Mouse (Mus musculus): ENCODE data around the gene Brd2.
"Not testable (repeated sequence)": the region's sequence is repeated elsewhere in the genome, so short reads cannot be mapped to it uniquely, and the experiment has no call there.

Gene Brd2

GRCm38 (mm10) chr17:34122188-34122984, at the start of gene Brd2:
Gene Brd2 (minus strand): TSS chr17:34122634.
- DNase-seq (ENCODE audit: low read depth), result peak; percentile 93

GRCm38 (mm10) chr17:34170877-34171498, 48.6 kb upstream of the Brd2 start:
- peak; percentile 81 for DNase-seq (ENCODE audit: low read depth)

- DNase-seq (ENCODE audit: low read depth), result no peak
Measured at GRCm38 (mm10) chr17:34170487-34170876, 48.0 kb upstream of the Brd2 start.

GRCm38 (mm10) chr17:34169279-34169678, 46.8 kb upstream of the Brd2 start:
- DNase-seq (ENCODE audit: low read depth), result no peak

- DNase-seq (ENCODE audit: low read depth), result no peak
Measured at GRCm38 (mm10) chr17:34165033-34165730, 42.7 kb upstream of the Brd2 start.

GRCm38 (mm10) chr17:34164202-34164895, 41.9 kb upstream of the Brd2 start:
- DNase-seq (ENCODE audit: low read depth), result no peak

GRCm38 (mm10) chr17:34155534-34155933, 33.1 kb upstream of the Brd2 start:
- DNase-seq (ENCODE audit: low read depth), result no peak

GRCm38 (mm10) chr17:34152923-34153322, 30.5 kb upstream of the Brd2 start, which contains the start of gene H2-DMb1:
Gene H2-DMb1 (plus strand): TSS chr17:34153072.
- DNase-seq (ENCODE audit: low read depth), result no peak

GRCm38 (mm10) chr17:34144960-34145371, 22.5 kb upstream of the Brd2 start:
- no peak for DNase-seq (ENCODE audit: low read depth)

- DNase-seq (ENCODE audit: low read depth), result not testable (repeated sequence)
Measured at GRCm38 (mm10) chr17:34144221-34144620, 21.8 kb upstream of the Brd2 start.

- DNase-seq (ENCODE audit: low read depth), result no peak
Measured at GRCm38 (mm10) chr17:34143461-34143860, 21.0 kb upstream of the Brd2 start.

- DNase-seq (ENCODE audit: low read depth), result no peak
Measured at GRCm38 (mm10) chr17:34143033-34143432, 20.6 kb upstream of the Brd2 start, which contains the start of gene H2-DMb2. Gene H2-DMb2 (plus strand): TSS chr17:34143307.

- DNase-seq (ENCODE audit: low read depth), result no peak
Measured at GRCm38 (mm10) chr17:34142456-34143010, 20.1 kb upstream of the Brd2 start.

GRCm38 (mm10) chr17:34141448-34141847, 19.0 kb upstream of the Brd2 start:
- DNase-seq (ENCODE audit: low read depth), result no peak

GRCm38 (mm10) chr17:34140240-34140639, 17.8 kb upstream of the Brd2 start:
- no peak for DNase-seq (ENCODE audit: low read depth)

GRCm38 (mm10) chr17:34139416-34139815, 17.0 kb upstream of the Brd2 start:
- no peak for DNase-seq (ENCODE audit: low read depth)

GRCm38 (mm10) chr17:34138655-34139054, 16.2 kb upstream of the Brd2 start:
- no peak for DNase-seq (ENCODE audit: low read depth)

- DNase-seq (ENCODE audit: low read depth), result no peak
Measured at GRCm38 (mm10) chr17:34137601-34138000, 15.2 kb upstream of the Brd2 start.

- DNase-seq (ENCODE audit: low read depth), result peak; percentile 98
Measured at GRCm38 (mm10) chr17:34135297-34136224, 13.1 kb upstream of the Brd2 start.

- no peak for DNase-seq (ENCODE audit: low read depth)
Measured at GRCm38 (mm10) chr17:34134451-34134850, 12.0 kb upstream of the Brd2 start.

- no peak for DNase-seq (ENCODE audit: low read depth)
Measured at GRCm38 (mm10) chr17:34133289-34133688, 10.9 kb upstream of the Brd2 start.

Data from c-Kit-positive CD71-positive TER-119-negative erythroid progenitor cells, embryonic 14.5 days (primary cell).